Mouse (Mus musculus) adrenal gland, adult (tissue): Measurements from ENCODE around the gene Rimklb.
"Not testable (repeated sequence)": the region's sequence is repeated elsewhere in the genome, so short reads cannot be mapped to it uniquely, and the experiment has no call there.

Experiments used
- DNase-seq, 2 experiments: peaks; one replicate each; pipeline ENCODE4 v3.0.0; 2022 to 2023; ENCODE audit warnings: low spot score in 1 of 2; ENCODE audit not compliant: inconsistent age in 2 of 2

Rimklb gene

DNA sequence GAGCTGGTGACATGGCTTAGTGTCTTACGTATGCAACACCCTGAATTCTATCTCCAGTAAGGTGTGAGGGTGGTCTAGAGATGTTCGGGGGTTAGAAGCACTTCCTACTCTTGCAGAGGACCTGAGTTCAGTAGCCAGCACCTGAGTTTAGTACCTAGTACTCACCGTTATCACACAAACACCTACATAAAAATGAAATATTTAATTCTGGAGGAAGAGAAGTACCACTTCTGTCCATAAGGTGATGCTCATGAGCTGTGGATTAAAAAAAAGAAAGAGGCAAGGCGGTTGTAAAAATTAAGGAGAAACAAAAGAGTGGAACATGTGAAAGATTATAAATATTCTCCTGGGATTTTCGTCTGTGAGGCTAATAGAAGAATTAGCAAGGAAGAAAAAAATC lies 2.1 kb downstream of the Rimklb start:
- peak in 1 of 2 experiments; percentile 68 for DNase-seq

DNA sequence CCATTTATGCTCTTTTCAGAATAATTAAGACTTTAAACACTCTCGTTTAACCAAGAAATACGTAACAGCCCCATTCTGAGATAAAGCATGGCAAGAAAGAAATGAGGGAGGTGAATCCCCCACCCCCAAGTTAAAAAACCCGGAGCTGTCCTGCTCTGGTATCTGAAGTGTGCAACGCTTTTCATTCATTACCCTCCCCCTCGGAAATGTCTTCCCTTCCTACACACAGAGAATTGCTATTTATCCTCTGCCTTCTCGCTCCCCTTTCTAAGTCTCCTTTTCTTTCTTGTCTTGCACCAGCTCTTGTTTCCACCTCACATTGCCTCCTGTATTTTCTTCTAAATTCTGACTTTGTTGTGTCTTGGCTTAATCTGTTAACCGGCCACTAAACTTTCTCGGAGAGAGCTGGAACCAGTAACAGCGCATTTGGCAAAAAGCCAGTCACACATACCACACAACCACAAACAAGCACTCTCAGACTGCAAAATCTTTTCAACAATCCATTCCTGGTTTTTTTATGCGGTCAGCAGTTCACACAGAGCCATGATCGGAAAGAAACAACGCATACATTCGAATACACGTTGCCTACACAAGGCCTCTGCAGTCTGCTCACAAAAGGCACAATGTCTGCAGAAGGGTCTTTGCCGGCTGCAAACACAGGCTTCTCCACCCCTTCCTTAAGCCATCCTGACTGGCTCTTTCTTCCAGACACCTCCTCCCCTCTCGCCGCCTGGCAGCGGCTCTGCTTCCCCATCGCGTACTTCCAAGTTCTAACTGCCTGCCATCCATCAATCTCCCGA lies 3.3 kb downstream of the Rimklb start:
- DNase-seq = peak in 1 of 2 experiments; percentile 65

DNA sequence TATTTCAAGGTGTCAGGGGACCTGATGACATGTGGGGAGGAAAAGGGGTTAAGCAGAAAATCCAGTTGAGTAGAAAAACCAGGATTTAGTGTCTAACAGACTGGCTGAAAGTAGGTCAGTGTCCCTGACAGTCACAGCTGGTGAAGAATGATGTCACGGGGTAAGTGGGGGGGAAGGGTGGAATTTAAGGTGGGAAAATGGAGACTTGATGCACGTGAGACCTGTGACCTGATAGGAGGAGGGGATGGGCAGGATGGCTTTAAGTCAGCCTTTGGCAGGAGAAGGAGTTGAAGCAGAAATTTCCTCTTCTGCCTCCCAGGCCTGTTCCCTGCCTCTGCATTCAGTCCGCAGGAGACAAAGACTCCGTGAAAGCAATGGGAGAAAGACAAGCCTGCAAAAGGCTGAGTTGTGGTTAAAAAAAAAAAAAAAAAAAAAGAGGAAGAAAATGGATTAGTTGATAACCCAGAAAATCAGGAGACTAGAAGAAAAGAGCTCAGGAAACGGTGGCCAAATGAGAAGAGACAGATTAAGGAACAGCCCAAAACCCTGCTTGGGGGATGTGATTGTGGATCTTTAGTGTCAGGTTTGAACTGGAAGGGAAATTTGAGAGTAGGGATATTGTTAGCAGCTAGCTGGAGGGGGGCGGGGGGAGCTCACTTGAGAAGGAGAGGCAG lies 4.6 kb downstream of the Rimklb start:
- peak in 1 of 2 experiments; percentile 56 for DNase-seq

DNA sequence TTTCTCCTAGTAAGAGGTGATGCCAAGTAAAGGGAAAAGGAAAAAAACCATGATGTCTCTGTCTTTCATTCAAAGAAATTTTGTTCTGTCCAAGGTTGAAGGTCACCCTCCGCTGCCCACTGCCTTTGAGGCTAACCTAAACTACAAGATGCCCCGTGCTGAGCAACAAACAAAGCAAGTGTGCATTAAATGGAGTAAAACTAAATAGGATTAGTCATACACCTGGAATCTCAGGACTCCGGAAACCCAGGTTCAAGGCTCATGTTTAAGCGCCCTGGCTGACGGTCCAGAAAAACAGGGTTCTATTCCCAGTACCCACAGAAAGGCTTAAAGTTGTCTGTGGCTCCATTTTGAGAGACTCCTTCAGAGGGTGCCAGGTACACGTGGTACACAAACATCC lies 6.1 kb downstream of the Rimklb start:
- peak in 1 of 2 experiments; percentile 20 for DNase-seq

DNA sequence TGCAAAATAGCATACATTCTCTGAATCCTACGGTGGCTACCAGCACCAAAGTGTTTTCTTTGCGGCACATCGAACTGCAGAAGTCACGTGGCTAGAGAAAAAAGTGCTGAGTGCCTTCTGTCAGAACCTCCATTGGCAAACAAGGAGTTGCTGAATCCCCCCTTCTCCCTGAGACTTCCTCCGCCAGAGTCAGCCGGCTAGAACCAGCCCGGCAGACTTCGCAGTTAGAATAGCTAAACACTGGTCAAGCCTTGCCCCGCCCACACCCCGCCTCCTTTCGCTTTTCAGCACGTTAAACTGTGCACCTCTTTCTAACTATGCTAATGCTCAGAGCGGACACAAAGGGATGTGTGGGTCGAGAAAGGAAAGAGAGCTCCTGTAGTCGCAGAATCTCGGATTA lies 7.0 kb downstream of the Rimklb start:
- DNase-seq = peak; percentile 72 to 88

DNA sequence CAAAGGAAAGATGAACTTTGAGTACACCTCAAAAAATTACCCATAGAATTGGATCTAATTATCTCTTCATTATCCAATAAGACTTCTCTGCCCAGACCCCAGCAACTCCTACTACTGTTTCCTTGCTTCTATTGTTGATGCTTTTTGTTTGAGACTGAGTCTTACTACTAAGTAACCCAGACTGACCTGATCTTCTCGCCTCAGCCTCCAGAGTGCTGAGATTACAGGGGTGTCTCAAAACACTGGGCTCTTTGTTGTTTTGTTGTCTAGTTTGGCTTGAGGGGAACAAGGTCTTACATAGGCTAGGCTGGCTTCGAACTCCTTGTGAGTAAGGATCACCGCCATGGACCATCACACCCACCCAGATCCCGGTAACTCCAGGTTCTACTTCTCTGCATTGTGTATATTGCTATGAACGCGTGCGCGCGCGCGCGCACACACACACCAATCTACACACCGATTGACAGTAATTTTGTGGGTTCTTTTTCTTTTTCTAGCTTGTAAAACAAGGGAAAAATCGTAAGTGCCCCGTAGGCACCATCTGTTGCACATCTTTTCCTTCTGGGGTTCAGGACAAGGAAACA lies 7.5 kb downstream of the Rimklb start:
- DNase-seq = no peak

DNA sequence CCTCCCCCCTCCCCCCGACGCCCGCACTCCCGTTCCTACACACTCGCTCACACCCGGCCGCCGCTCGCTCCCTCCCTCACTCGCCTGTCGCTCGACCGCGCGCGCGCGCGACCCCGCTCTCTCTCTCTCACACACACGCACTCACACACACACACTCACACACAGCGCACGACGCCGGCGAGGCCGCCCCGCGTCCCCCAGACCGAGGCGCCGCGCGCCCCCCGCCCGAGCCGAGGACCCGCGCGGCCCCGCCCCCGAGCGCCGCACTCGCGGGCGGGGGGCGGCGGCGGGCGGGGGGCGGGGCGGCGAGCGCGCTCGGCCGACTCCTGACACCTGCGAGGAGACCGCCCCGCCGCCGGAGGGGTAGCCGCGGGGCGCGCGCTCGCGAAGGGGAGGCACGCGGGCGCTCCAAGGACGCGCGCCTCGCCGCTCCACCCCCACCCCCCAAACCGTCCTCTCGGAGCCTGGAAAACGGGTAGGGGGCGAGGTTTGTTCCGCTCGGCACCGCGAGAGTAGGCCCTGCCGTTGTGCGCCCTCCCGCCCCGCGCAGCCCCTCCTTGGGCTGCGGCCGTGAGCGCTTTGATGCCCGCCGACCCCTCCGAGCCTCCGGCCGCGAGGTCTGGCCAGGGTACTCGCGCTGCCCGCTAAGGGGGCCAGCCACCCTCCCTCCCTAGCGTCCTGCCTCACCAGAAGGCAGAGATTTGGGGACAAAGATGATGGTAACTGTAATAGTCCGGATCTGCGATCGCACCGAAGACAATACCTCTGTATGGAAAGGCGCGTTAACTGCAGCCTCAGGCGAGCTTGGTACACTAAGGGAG lies 12.1 kb downstream of the Rimklb start:
- DNase-seq = peak in 1 of 2 experiments; percentile 51

DNA sequence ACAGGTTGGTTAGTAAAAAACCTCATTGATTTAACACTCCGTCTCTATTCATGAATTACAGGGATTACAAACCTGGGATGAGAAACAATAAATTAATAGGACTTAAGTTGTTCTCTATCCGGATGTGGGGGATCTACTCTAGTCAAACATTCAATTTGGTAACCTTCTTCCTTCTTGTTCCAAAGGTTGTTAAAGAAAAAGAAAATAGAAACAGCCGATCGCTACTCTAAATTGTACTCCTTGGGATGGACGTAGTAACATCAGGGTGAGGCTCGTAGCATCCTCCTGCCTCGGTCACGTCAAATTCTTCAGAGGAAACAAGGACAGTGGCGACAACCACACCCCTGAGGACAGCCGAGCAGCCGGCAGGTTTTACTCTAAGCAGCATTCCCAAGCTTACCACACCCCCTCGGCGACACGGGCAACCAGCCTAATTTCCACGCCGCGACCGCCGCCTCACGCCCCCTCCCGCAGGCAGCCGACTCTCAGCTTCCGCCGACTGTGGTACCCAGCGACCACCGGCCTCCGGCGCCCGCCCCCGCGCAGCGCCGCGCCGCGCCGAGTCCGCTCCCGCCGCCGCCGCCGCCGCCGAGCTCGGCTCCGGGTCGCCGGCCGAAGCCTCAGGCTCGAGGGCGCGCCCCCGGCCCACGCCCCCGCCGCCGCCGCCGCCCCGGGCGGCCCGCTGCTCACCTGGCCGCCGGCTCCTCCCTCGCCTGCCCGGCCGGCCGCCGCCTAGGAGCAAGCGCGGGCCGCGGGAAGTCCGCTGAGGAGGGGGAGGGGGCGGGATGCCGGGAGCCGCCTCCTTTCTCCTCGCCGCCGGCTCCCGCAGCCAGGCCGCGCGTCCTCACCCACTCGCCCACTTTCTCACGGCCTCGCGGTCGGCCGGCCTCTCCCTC lies 12.9 kb downstream of the Rimklb start:
- DNase-seq = peak in 1 of 2 experiments; percentile 38

DNA sequence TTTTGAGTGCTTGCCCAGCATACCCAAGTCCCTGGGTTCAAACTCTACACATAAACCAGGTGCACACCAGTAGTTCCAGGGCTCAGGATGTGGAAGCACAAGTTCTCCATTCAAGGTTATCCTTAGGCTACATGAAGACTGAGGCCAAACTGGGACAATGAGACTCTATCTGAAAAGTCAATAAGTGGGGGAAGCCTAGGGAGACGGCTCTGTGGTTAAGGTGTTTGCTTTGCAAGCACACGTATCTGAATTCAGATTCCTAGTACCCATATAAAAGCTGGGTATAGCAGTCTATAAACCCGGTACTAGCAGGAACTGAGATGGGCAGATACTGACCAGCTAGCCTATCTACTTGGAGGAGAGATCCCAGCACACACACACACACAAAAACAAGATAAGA lies 20.5 kb downstream of the Rimklb start:
- DNase-seq = no peak

DNA sequence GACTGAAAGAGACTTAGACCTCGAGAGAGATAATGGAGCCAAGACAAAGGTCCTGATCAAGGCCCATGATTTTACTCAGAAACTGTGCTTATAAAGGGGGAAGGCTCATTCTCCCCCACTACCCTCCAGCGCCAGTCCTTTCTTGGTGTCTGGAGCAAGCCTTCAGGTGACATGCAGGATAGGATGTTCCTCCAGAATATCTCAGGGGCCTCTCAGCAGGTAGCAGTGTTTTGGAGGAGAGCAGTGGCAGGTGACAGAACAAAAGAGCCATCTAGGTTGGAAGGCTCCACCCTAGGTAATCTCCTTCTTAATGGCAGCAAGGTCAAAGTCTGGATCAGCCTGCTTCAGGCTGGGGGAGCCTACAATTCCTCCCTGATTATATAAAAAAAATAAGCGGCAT lies 27.1 kb downstream of the Rimklb start:
- not testable (repeated sequence) for DNase-seq

DNA sequence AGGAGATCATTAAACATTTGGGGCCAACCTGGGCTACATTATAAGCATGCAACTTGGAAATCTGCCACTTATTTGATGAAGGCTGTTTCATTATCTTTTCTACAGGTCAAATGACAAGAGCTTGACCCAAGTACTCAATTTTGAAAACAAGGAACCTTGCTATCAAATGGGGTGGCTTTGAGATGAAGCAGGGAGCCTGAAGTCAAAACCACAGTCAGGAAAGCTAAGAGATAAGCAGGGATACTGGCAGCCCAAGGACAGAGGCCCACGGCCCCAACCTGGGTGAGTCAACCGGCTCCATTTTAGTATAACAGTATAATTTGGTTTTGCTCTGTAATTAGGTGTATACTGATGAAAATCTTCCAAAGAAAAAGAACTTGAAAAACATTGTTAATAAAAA lies 28.3 kb downstream of the Rimklb start:
- no peak for DNase-seq

DNA sequence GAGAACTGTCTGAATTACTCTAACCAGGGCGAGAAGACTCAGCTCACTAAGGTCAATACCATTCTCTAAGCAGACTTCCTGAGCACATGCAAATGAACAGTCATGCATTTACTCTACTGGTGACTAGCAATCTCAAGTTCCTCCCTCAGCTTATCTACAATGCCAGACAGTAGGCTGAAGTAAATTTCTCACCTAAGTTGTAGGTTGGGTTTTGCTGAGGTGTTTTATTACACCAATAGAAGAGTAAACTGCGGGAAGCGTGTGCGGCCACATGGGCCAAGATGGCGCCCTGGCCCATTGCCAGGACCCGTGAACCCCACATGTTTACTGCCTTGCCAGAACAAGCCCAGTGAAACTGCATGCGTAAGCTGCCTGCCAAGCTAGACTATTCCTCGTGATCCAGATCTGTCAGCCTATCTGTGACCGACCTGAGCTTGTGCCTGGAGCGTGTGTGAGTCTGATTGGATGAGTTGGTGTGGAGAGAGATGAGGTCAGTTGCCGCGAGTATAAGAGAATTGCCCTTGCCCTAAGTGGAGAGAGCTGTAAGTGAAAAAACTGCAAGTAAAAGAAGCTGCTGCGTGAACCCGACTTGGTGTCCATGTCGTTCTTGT lies 29.4 kb downstream of the Rimklb start:
- DNase-seq = no peak

DNA sequence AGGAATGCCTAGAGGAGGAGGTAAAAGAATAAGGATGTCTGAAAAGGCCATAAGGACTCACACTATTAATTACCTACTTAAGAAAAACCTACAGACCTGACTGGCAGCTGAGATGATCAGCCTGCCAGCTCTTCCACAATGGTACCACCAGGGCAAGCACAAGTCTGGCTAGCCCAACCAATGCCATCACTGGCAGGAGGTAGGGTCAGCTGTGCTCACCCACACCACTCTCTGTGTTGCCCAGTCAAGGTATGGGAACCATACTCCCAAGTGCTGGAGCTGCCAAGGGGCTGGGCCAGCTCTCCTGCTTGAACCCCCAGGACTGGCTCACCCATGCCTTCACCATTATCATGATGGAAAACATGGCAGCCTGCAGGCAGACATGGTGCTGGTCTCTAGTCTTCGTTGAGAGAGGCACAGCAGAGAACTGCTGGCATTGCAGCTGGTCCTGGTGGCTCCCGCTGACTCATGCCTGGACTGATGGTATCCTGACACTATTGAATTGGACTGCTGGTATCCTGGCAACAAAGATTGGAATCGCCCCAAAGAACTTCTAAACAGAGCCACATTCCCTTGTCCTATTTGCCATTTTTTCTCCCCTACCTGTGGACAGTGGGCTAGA lies 32.4 kb downstream of the Rimklb start:
- peak in 1 of 2 experiments; percentile 33 for DNase-seq

DNA sequence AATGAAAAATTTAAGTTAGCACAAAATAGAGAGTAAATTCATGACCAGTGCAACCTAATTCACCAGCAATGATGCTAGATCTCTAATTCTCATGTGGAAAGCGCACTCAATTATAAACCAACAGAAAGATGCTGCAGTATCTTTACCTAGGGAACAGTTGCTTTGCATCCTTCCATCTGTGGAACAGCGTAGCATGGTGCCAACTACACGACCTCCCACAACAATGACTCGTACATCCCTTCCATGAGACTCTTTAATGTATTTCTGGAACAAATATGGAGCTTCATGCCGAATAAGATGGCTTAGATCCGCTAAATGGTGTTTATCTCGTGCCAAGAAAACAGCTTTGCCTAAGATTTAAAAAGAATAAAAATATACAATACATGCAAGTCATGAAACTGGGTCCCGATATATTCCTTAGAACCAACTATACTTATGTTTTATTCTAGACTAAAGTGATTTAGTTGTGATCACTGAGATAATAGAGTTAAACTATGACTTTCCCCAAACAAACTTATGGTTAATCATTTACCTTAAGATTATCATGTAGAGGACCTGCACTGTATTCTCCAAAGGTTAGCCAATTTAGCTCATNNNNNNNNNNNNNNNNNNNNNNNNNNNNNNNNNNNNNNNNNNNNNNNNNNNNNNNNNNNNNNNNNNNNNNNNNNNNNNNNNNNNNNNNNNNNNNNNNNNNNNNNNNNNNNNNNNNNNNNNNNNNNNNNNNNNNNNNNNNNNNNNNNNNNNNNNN lies 39.4 kb downstream of the Rimklb start:
- no peak for DNase-seq

DNA sequence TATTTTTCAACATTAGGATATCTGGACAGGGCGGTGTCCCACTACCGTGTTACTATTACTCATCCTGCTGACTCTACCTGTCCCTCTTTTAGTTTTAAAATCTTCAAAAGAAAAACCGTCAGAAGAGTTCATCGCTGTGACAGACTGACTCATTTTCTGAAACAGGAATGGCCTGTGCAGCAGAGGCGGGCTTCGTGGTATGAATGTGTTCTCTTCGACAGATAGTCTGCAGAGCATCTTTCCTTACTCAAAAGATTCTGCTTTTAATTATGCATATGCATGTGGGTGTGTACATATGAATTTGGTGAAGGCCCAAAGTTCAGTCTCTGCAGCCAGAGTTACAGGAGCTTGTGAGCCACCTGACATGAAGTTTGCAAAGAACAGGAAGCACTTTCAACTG lies 50.7 kb downstream of the Rimklb start:
- no peak for DNase-seq

DNA sequence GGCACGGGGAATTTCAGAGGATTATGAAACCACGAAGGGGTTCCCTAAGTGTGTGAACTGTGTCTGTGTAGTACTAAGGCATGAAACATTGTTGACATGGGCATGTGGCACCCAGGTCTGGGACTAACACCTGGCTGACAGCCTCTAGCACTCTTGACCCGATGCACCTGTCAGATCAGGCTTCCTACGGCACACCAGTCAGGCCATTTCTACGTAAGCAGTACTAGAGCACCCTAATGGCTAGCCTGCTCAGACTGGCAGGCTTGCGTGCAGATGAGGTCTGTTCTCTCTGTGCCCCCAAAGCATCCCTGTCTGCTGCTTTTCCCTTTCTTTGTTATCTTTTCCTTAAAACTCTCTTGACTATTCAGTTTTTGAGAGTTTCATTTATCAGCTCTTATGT lies 53.3 kb downstream of the Rimklb start:
- DNase-seq = no peak

DNA sequence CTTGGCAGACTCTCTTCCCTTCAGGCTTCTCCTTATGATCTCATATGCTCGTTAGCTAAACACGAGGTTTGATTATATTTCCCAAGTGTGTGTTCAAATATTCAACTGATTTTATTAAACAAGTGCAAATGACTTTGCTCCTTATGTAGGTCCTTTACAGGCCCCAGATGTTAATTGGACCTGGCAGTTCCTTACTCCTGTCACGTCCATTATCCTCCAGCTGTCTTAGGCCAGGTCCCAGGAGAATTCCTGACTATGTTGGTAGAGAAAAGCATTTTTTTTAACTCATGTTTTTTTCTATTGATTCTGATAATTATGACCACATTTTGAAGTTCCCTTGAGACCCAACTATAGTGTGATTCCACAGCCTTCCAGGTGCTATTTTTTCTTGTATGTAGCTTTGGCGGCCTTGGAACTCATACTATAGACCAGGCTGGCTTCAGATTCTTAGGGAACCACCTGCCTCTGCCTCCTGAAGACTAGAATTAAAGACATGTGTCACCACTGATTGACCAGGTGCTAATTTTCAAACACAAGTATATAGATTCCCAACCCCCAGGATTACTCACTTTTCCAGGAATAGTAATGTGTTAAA lies 57.8 kb downstream of the Rimklb start:
- no peak for DNase-seq

DNA sequence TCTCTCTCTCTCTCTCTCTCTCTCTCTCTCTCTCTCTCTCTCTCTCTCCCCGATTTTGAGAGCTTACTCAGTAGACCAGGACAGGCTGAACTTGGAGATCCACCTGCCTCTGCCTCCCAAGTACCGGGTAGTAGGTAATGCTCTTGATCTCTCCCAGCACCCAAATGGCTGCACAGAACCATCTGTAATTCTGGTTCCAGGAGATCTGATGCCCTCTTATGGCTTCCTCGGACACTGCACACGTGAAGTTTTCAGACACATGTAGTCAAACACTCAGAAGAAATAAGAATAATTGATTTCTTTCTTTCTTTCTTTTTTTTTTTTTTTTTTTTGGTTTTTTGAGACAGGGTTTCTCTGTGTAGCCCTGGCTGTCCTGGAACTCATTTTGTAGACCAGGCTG lies 59.3 kb downstream of the Rimklb start:
- no peak for DNase-seq
